Mouse (Mus musculus): Measurements from ENCODE around the gene Cped1. TPM values are rescaled to one million over a fixed set of nuclear protein-coding genes. Genes with fewer than 3 reads are reported as not detected.

Gene Cped1
- total RNA-seq, 2 experiments from 2014 or later, result 2.2 to 3.1 TPM

- intact Hi-C loops (cut with DNase I), result no loop called here
- DNase-seq (ENCODE audit: low spot score in 2 of 2), result no peak
Measured at GRCm38 (mm10) chr6:21993070-21993469, 7.4 kb downstream of the Cped1 start.

GRCm38 (mm10) chr6:21998131-21998530 is 12.4 kb downstream of the Cped1 start:
- intact Hi-C loops (cut with DNase I), result no loop called here
- DNase-seq (ENCODE audit: low spot score in 2 of 2), result no peak

- intact Hi-C loops (cut with DNase I), result no loop called here
- DNase-seq (ENCODE audit: low spot score in 2 of 2), result no peak
Measured at GRCm38 (mm10) chr6:21999025-21999424, 13.3 kb downstream of the Cped1 start.

- no peak for DNase-seq (ENCODE audit: low spot score in 2 of 2)
- intact Hi-C loops (cut with DNase I), result no loop called here
Measured at GRCm38 (mm10) chr6:22000086-22000485, 14.4 kb downstream of the Cped1 start.

- DNase-seq (ENCODE audit: low spot score in 2 of 2), result no peak
- intact Hi-C loops (cut with DNase I), result no loop called here
Measured at GRCm38 (mm10) chr6:22000881-22001280, 15.2 kb downstream of the Cped1 start.

- no peak for DNase-seq (ENCODE audit: low spot score in 2 of 2)
- intact Hi-C loops (cut with DNase I), result no loop called here
Measured at GRCm38 (mm10) chr6:22001284-22001916, 15.7 kb downstream of the Cped1 start.

- intact Hi-C loops (cut with DNase I), result no loop called here
- DNase-seq (ENCODE audit: low spot score in 2 of 2), result no peak
Measured at GRCm38 (mm10) chr6:22002521-22003199, 16.9 kb downstream of the Cped1 start.

- intact Hi-C loops (cut with DNase I), result no loop called here
- DNase-seq (ENCODE audit: low spot score in 2 of 2), result no peak
Measured at GRCm38 (mm10) chr6:22003200-22003587, 17.5 kb downstream of the Cped1 start.

- intact Hi-C loops (cut with DNase I), result no loop called here
- no peak for DNase-seq (ENCODE audit: low spot score in 2 of 2)
Measured at GRCm38 (mm10) chr6:22003959-22004543, 18.3 kb downstream of the Cped1 start.

GRCm38 (mm10) chr6:22008346-22008745 is 22.6 kb downstream of the Cped1 start:
- intact Hi-C loops (cut with DNase I), result no loop called here

GRCm38 (mm10) chr6:22010258-22010657 is 24.5 kb downstream of the Cped1 start:
- no peak for DNase-seq (ENCODE audit: low spot score in 2 of 2)
- intact Hi-C loops (cut with DNase I), result no loop called here

More at GRCm38 (mm10) chr6:22008346-22008745, 22.6 kb downstream of the Cped1 start:
- DNase-seq (ENCODE audit: low spot score in 2 of 2), result no peak

GRCm38 (mm10) chr6:22010761-22011281 is 25.1 kb downstream of the Cped1 start:
- intact Hi-C loops (cut with DNase I), result no loop called here

GRCm38 (mm10) chr6:22011546-22011945 is 25.8 kb downstream of the Cped1 start:
- DNase-seq (ENCODE audit: low spot score in 2 of 2), result no peak
- intact Hi-C loops (cut with DNase I), result no loop called here

More at GRCm38 (mm10) chr6:22010761-22011281, 25.1 kb downstream of the Cped1 start:
- no peak for DNase-seq (ENCODE audit: low spot score in 2 of 2)

- intact Hi-C loops (cut with DNase I), result no loop called here
- no peak for DNase-seq (ENCODE audit: low spot score in 2 of 2)
Measured at GRCm38 (mm10) chr6:22012099-22012498, 26.4 kb downstream of the Cped1 start.

GRCm38 (mm10) chr6:22012501-22012900 is 26.8 kb downstream of the Cped1 start:
- no peak for DNase-seq (ENCODE audit: low spot score in 2 of 2)
- intact Hi-C loops (cut with DNase I), result no loop called here

GRCm38 (mm10) chr6:22013394-22013793 is 27.7 kb downstream of the Cped1 start:
- intact Hi-C loops (cut with DNase I), result no loop called here
- DNase-seq (ENCODE audit: low spot score in 2 of 2), result no peak

- no peak for DNase-seq (ENCODE audit: low spot score in 2 of 2)
- intact Hi-C loops (cut with DNase I), result no loop called here
Measured at GRCm38 (mm10) chr6:22014291-22014911, 28.7 kb downstream of the Cped1 start.

GRCm38 (mm10) chr6:22017631-22018030 is 31.9 kb downstream of the Cped1 start:
- no peak for DNase-seq (ENCODE audit: low spot score in 2 of 2)
- intact Hi-C loops (cut with DNase I), result no loop called here

GRCm38 (mm10) chr6:22018768-22019445 is 33.2 kb downstream of the Cped1 start:
- intact Hi-C loops (cut with DNase I), result no loop called here

GRCm38 (mm10) chr6:22019637-22020036 is 33.9 kb downstream of the Cped1 start:
- no peak for DNase-seq (ENCODE audit: low spot score in 2 of 2)
- intact Hi-C loops (cut with DNase I), result no loop called here

More at GRCm38 (mm10) chr6:22018768-22019445, 33.2 kb downstream of the Cped1 start:
- no peak for DNase-seq (ENCODE audit: low spot score in 2 of 2)
